Mouse (Mus musculus) hindbrain, embryonic 15.5 days (tissue): ENCODE measurements around the gene Ppp3ca. TPM values are rescaled to one million over a fixed set of nuclear protein-coding genes. Genes with fewer than 3 reads are reported as not detected.

Experiments
- ATAC-seq: fragments of 200-750 bp; cut with Nextera tagmentation; 2 replicates; pipeline ENCODE4 v1.8.0; 2017; ENCODE audit warnings: low read depth, moderate number of reproducible peaks, moderate TSS enrichment; ENCODE audit not compliant: low FRiP score
- H3K27ac ChIP-seq: fragments of 300-500 bp; sonication (generic); replicated peaks from 2 replicates; pipeline ENCODE4 v1.5.1; 2015; ENCODE audit warnings: mild to moderate bottlenecking, inconsistent platforms
- H3K27me3 ChIP-seq: fragments of 300-500 bp; sonication (generic); 2 replicates; pipeline ENCODE4 v1.6.1; 2015; ENCODE audit warnings: control low read depth, inconsistent platforms
- H3K36me3 ChIP-seq: fragments of 300-500 bp; sonication (generic); 2 replicates; pipeline ENCODE4 v1.6.1; 2015; ENCODE audit warnings: control low read depth, inconsistent platforms
- H3K4me1 ChIP-seq: fragments of 300-500 bp; sonication (generic); replicated peaks from 2 replicates; pipeline ENCODE4 v1.6.1; 2015; ENCODE audit warnings: control low read depth, inconsistent platforms
- H3K4me2 ChIP-seq: fragments of 300-500 bp; sonication (generic); 2 replicates; pipeline ENCODE4 v1.6.1; 2015; ENCODE audit warnings: moderate library complexity, mild to moderate bottlenecking, inconsistent platforms
- H3K4me3 ChIP-seq: fragments of 300-500 bp; sonication (generic); 2 replicates; pipeline ENCODE4 v1.5.1; 2015; ENCODE audit warnings: mild to moderate bottlenecking, inconsistent platforms
- H3K9ac ChIP-seq: fragments of 300-500 bp; sonication (generic); 2 replicates; pipeline ENCODE4 v1.6.1; 2015; ENCODE audit warnings: inconsistent platforms
- H3K9me3 ChIP-seq: fragments of 300-500 bp; sonication (generic); 2 replicates; pipeline ENCODE4 v1.6.1; 2016; ENCODE audit warnings: control low read depth, inconsistent platforms
- WGBS: fragments of 180-500 bp; shearing (Covaris S2); methylation state at CpG from one replicate; pipeline ENCODE4 v1.1.7; 2015; 5-methylcytosine and 5-hydroxymethylcytosine counted together
- polyA plus RNA-seq: library from polyadenylated mRNA; unstranded; fragments of >200 nt; fragmentation: Nextera tagmentation; extraction: Ambion mirVana; gene quantifications from 2 replicates; pipeline ENCODE4 v1.2.1, GENCODE M21; 2015

The Ppp3ca gene
- polyA plus RNA-seq, 1 experiment from 2014 or later: 180 TPM

GRCm38 (mm10) chr3:136933071-136933470, 263.1 kb downstream of the Ppp3ca start:
- Histone ChIP-seq H3K9me3 (no peaks in the 10 kb centered on the region), H3K9ac (no peak overlapping the region), H3K27me3 (no peaks in the 10 kb centered on the region), H3K4me1 (no peaks in the 10 kb centered on the region), H3K4me3 (no peak overlapping the region), H3K4me2 (no peak overlapping the region), H3K27ac (no peak overlapping the region), H3K36me3 (peaks cover 12% of the 10 kb centered on the region)
- no peak for ATAC-seq

DNA sequence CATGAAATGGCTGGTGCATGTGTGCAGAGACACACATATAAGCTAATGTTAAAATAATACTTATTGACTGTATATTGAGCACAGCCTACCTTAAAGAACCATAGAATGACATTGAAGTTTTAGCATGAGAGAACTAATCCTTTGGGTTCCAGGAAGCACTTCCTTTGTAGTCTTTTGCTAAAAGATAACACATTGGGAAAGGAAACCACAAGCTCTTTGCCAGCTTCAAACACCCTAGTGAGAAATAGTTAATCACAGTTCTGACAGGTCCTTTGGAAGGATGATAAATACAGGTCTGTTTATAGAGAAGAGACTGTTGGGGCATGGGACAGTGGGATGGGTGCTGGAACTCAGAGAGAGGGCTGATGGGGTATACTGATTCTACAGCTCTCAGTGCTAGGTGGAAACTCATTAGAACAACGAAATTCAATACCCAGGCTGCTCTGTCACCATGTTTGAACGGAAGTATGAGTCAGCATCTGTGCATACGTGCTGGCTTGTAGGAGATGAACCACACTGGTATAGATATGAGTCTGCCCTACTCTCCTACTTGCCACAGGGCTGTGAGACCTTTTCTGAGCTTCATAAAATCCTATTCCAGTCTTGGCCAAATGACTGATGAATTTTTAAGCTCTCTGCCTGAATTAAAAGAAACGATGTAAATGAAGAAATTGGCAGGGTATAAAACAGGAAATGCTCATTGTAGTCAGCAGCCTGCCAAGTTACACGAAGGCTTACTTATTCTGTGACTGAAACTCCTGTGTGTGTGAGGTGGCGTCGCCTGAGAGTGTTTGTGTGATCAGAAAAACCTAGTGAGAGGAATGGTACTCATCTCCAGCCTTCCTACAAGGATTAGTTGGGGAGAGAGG, 271.0 kb downstream of the Ppp3ca start:
- no peak for ATAC-seq
- Histone ChIP-seq H3K4me1 (no peaks in the 10 kb centered on the region), H3K27me3 (no peaks in the 10 kb centered on the region), H3K4me2 (no peak overlapping the region), H3K9ac (no peak overlapping the region), H3K36me3 (0 out of 2 replicates have a peak, but pooled peaks cover 6% of the 10 kb centered on the region), H3K9me3 (no peaks in the 10 kb centered on the region), H3K4me3 (no peak overlapping the region), H3K27ac (no peak overlapping the region)
- 78% methylated on average over 7 of the region's 7 CpGs for WGBS

GRCm38 (mm10) chr3:136941602-136941926, 271.6 kb downstream of the Ppp3ca start:
- ATAC-seq: no peak

GRCm38 (mm10) chr3:136945550-136945949, 275.6 kb downstream of the Ppp3ca start:
- H3K27ac ChIP-seq: no peak overlapping the region
- H3K27me3 ChIP-seq: no peaks in the 10 kb centered on the region
- H3K9ac ChIP-seq: no peak overlapping the region
- WGBS: 70% methylated on average over 4 of the region's 4 CpGs
- H3K4me3 ChIP-seq: no peak overlapping the region
- no peak overlapping the region for H3K4me2 ChIP-seq
- no peaks in the 10 kb centered on the region for H3K9me3 ChIP-seq
- no peak for ATAC-seq
- H3K36me3 ChIP-seq: no peaks in the 10 kb centered on the region
- no peaks in the 10 kb centered on the region for H3K4me1 ChIP-seq

More at GRCm38 (mm10) chr3:136941602-136941926, 271.6 kb downstream of the Ppp3ca start:
- Histone ChIP-seq H3K27ac (no peak overlapping the region), H3K4me1 (no peaks in the 10 kb centered on the region), H3K36me3 (0 out of 2 replicates have a peak, but pooled peaks cover 6% of the 10 kb centered on the region), H3K9me3 (no peaks in the 10 kb centered on the region), H3K4me3 (no peak overlapping the region), H3K4me2 (no peak overlapping the region), H3K27me3 (no peaks in the 10 kb centered on the region), H3K9ac (no peak overlapping the region)
- 90% methylated on average over 3 of the region's 3 CpGs for WGBS

GRCm38 (mm10) chr3:136946662-136947061, 276.7 kb downstream of the Ppp3ca start:
- Histone ChIP-seq H3K9ac (no peak overlapping the region), H3K4me1 (no peaks in the 10 kb centered on the region), H3K4me2 (no peak overlapping the region), H3K9me3 (no peaks in the 10 kb centered on the region), H3K27ac (no peak overlapping the region), H3K27me3 (no peaks in the 10 kb centered on the region), H3K36me3 (no peaks in the 10 kb centered on the region), H3K4me3 (no peak overlapping the region)
- ATAC-seq: no peak
- WGBS: 94% methylated on average over 2 of the region's 2 CpGs

DNA sequence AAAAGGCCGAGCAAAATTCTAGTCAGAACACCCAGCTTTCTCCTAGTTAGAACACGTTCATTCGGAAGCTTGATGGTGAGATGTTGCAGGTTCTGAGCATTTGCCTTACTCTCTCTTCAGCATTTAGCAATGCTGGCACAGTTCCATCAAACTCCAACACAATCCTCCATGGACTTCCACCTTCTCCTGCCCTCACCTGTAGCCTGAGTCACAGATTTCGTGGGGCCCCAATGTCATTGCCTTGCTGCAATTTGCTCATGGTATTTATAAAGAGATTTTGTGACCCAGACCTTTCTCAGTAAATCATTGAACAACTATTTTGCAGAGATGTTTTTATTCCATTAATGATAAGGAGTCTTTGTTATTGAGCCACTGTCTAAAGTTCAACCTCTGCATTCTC, 278.2 kb downstream of the Ppp3ca start:
- 95% methylated on average over 4 of the region's 4 CpGs for WGBS
- no peaks in the 10 kb centered on the region for H3K36me3 ChIP-seq

GRCm38 (mm10) chr3:136951792-136952191, 281.9 kb downstream of the Ppp3ca start:
- Histone ChIP-seq H3K4me3 (no peak overlapping the region), H3K27ac (no peak overlapping the region), H3K4me2 (no peak overlapping the region), H3K27me3 (no peaks in the 10 kb centered on the region), H3K4me1 (no peaks in the 10 kb centered on the region), H3K36me3 (no peaks in the 10 kb centered on the region), H3K9me3 (no peaks in the 10 kb centered on the region), H3K9ac (no peak overlapping the region)
- ATAC-seq: no peak
- 89% methylated on average over 1 of the region's 1 CpGs for WGBS

More for the DNA sequence above, 278.2 kb downstream of the Ppp3ca start:
- Histone ChIP-seq H3K9ac (no peak overlapping the region), H3K4me2 (no peak overlapping the region), H3K4me3 (no peak overlapping the region), H3K27ac (no peak overlapping the region), H3K27me3 (no peaks in the 10 kb centered on the region), H3K4me1 (no peaks in the 10 kb centered on the region), H3K9me3 (no peaks in the 10 kb centered on the region)
- no peak for ATAC-seq

- Histone ChIP-seq H3K4me2 (no peak overlapping the region), H3K9me3 (no peaks in the 10 kb centered on the region), H3K27ac (no peak overlapping the region), H3K9ac (no peak overlapping the region), H3K27me3 (no peaks in the 10 kb centered on the region), H3K4me1 (no peaks in the 10 kb centered on the region), H3K36me3 (no peaks in the 10 kb centered on the region), H3K4me3 (no peak overlapping the region)
- ATAC-seq: no peak
- 90% methylated on average over 1 of the region's 1 CpGs for WGBS
These were observed 282.9 kb downstream of the Ppp3ca start for GRCm38 (mm10) chr3:136952822-136953221.

DNA sequence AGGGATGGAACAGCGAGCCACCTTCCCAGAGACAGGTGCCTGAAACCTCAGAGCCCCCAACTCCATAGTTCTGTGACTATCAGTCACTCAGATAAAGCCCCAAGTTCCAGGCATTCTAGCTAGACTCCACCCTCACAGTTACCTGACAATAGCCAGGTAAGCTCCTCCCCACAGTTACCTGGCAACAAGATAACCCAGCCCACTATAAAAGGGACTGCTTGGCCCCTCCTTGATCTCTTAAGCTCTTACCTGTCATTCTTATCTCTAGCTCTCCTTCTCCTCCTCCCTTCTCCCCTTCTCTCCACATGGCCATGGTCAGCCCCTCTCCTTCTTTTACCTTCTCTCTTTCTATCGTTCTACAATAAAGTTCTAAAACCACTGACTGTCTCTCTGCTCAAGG, 285.1 kb downstream of the Ppp3ca start:
- Histone ChIP-seq H3K27ac (no peak overlapping the region), H3K4me1 (no peaks in the 10 kb centered on the region), H3K9ac (no peak overlapping the region), H3K4me3 (no peak overlapping the region), H3K36me3 (no peaks in the 10 kb centered on the region), H3K4me2 (no peak overlapping the region), H3K27me3 (no peaks in the 10 kb centered on the region), H3K9me3 (no peaks in the 10 kb centered on the region)
- ATAC-seq: no peak
- 86% methylated on average over 2 of the region's 2 CpGs for WGBS

- Histone ChIP-seq H3K36me3 (no peaks in the 10 kb centered on the region), H3K4me3 (no peak overlapping the region), H3K4me1 (no peaks in the 10 kb centered on the region), H3K27me3 (no peaks in the 10 kb centered on the region), H3K9ac (no peak overlapping the region), H3K27ac (no peak overlapping the region), H3K9me3 (no peaks in the 10 kb centered on the region), H3K4me2 (no peak overlapping the region)
- 94% methylated on average over 3 of the region's 3 CpGs for WGBS
- no peak for ATAC-seq
These were observed 290.4 kb downstream of the Ppp3ca start for GRCm38 (mm10) chr3:136960314-136960713.

- no peak overlapping the region for H3K4me3 ChIP-seq
- no peaks in the 10 kb centered on the region for H3K9me3 ChIP-seq
- H3K27me3 ChIP-seq: no peaks in the 10 kb centered on the region
- ATAC-seq: no peak
- H3K4me1 ChIP-seq: no peaks in the 10 kb centered on the region
- no peak overlapping the region for H3K4me2 ChIP-seq
- WGBS: 96% methylated on average over 5 of the region's 5 CpGs
- H3K9ac ChIP-seq: no peak overlapping the region
- H3K27ac ChIP-seq: no peak overlapping the region
- no peaks in the 10 kb centered on the region for H3K36me3 ChIP-seq
These were observed 296.9 kb downstream of the Ppp3ca start for GRCm38 (mm10) chr3:136966786-136967185.

GRCm38 (mm10) chr3:136967510-136967909, 297.6 kb downstream of the Ppp3ca start:
- H3K4me2 ChIP-seq: no peak overlapping the region
- H3K27ac ChIP-seq: no peak overlapping the region
- no peak for ATAC-seq
- no peaks in the 10 kb centered on the region for H3K27me3 ChIP-seq
- no peak overlapping the region for H3K9ac ChIP-seq
- H3K36me3 ChIP-seq: no peaks in the 10 kb centered on the region
- 83% methylated on average over 2 of the region's 2 CpGs for WGBS
- H3K4me3 ChIP-seq: no peak overlapping the region
- no peaks in the 10 kb centered on the region for H3K9me3 ChIP-seq
- no peaks in the 10 kb centered on the region for H3K4me1 ChIP-seq

- WGBS: 73% methylated on average over 4 of the region's 4 CpGs
- Histone ChIP-seq H3K4me3 (no peak overlapping the region), H3K27ac (no peak overlapping the region), H3K36me3 (no peaks in the 10 kb centered on the region), H3K9me3 (no peaks in the 10 kb centered on the region), H3K4me1 (no peaks in the 10 kb centered on the region), H3K9ac (no peak overlapping the region), H3K4me2 (no peak overlapping the region), H3K27me3 (no peaks in the 10 kb centered on the region)
- no peak for ATAC-seq
These were observed 299.9 kb downstream of the Ppp3ca start for GRCm38 (mm10) chr3:136969796-136970195.
